Mouse (Mus musculus) lung, adult 2 months (tissue): ENCODE measurements around the gene Prr7. TPM values are rescaled to one million over a fixed set of nuclear protein-coding genes. Genes with fewer than 3 reads are reported as not detected.

Experiments used
- DNase-seq: peaks from one replicate; pipeline ENCODE4 v3.0.0; 2022
- H3K4me1 ChIP-seq: fragments of 200-500 bp; 2 replicates; pipeline ENCODE4 v1.6.1; 2011; ENCODE audit warnings: low read length; ENCODE audit not compliant: control insufficient read depth, insufficient read depth
- H3K4me3 ChIP-seq: fragments of 200-500 bp; replicated peaks from 2 replicates; pipeline ENCODE3; 2011; ENCODE audit warnings: low read depth, mild to moderate bottlenecking, control low read depth, low read length; ENCODE audit errors: extremely low read depth
- CTCF ChIP-seq: fragments of 200-500 bp; IDR thresholded peaks from 2 replicates; pipeline ENCODE4 v1.5.1; 2011; ENCODE audit warnings: mild to moderate bottlenecking, low read length, control low read depth; ENCODE audit not compliant: insufficient read depth
- POLR2A ChIP-seq: fragments of 200-500 bp; IDR thresholded peaks from 2 replicates; pipeline ENCODE4 v1.6.1; 2011; ENCODE audit warnings: low read depth, mild to moderate bottlenecking, control low read depth, low read length, borderline replicate concordance; ENCODE audit errors: extremely low read depth
- WGBS: fragments of 180-500 bp; shearing (Covaris S2); methylation state at CpG from one replicate; pipeline ENCODE4 v1.1.7; 2018; 5-methylcytosine and 5-hydroxymethylcytosine counted together
- polyA plus RNA-seq: library from polyadenylated mRNA; depleted of rRNA; stranded (reverse); fragments of >200 nt; gene quantifications from 2 replicates; pipeline ENCODE4 v1.2.3, GENCODE M21; 2012; rRNA removed

Prr7 gene
- 5.6 and 9.6 TPM in 2 replicates for polyA plus RNA-seq

DNA sequence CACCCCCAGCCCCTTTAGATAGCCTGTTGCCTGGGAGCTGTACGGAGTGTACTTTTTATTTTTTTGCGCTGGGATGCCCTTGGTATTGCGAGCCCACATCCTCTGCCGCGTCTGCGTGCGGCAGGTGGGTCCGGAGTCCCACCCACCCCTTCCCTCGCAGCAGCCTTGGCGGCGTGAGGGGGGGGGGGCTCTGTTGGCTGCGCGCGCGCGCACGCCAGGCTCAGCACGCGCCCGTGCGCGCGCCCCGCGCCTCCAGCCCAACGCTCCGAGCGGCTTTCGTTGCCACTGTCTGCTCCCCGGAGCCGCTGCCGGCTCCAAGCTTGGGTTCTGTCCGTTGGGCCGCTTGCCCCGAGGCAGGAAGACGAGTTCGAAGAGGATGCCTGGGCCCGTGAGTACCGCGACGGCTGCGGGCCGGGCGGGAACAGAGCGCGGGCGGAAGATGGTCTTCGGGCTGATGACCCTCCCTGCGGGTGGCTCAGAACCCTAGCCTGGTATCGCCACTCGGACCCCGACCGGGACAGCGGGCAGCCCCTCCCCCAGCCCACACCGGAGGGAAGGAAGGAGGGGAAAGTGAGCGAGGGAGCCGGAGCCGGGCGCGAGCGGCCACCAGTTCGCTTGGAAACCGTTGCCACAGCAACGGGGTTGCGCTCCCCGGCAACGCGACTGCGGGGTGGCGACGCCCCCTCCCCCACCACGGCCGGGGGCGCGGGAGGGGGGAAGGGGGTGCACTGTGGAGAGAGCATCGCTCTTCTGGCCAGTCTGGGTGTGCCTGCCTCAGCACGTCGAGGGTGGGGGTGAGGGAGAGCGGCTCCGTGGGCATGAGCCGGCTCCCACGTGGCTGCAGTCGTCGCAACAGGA, at the start of gene Prr7:
TSS of gene Prr7 (plus strand) at position 241 of the 858 bp plus-strand sequence.
- WGBS, result under 1% methylated on average over 80 of the region's 84 CpGs
- no peak for DNase-seq
- Histone ChIP-seq H3K4me3 (peak within 1 kb of the TSS; percentile 55), H3K4me1 (peaks cover 4% of the 10 kb centered on the region)
- no peak for TF ChIP-seq POLR2A
- TF ChIP-seq CTCF, result no peak

- WGBS, result 20% methylated on average over 41 of the region's 41 CpGs
- DNase-seq, result no peak
- TF ChIP-seq CTCF (no peak), POLR2A (no peak)
- Histone ChIP-seq H3K4me3 (no peak within 1 kb of the TSS), H3K4me1 (peaks cover 2% of the 10 kb centered on the region; the same call in 1 of the 2 replicates)
Observed at GRCm38 (mm10) chr13:55414743-55415380, 49.2 kb upstream of the Prr7 start, which contains the start of gene Pfn3. Gene Pfn3 (minus strand): TSS chr13:55415232.

- WGBS, result 8% methylated on average over 12 of the region's 12 CpGs
- Histone ChIP-seq H3K4me3 (no peak overlapping the region), H3K4me1 (peaks cover 6% of the 10 kb centered on the region; the same call in 1 of the 2 replicates)
- peak; percentile 90 for DNase-seq
- TF ChIP-seq CTCF (peak; percentile 82), POLR2A (no peak)
Observed at GRCm38 (mm10) chr13:55418004-55418403, 46.1 kb upstream of the Prr7 start.

- TF ChIP-seq CTCF, result no peak
- TF ChIP-seq POLR2A, result no peak
- no peak for DNase-seq
- 70% methylated on average over 5 of the region's 5 CpGs for WGBS
- peaks cover 6% of the 10 kb centered on the region; the same call in 1 of the 2 replicates for H3K4me1 ChIP-seq
- H3K4me3 ChIP-seq, result no peak overlapping the region
Observed at GRCm38 (mm10) chr13:55419142-55419541, 44.9 kb upstream of the Prr7 start.

GRCm38 (mm10) chr13:55420018-55420932, 43.8 kb upstream of the Prr7 start:
- WGBS, result 25% methylated on average over 51 of the region's 51 CpGs
- DNase-seq, result no peak
- Histone ChIP-seq H3K4me1 (peaks cover 6% of the 10 kb centered on the region; the same call in 1 of the 2 replicates), H3K4me3 (no peak overlapping the region)
- TF ChIP-seq CTCF, result no peak
- TF ChIP-seq POLR2A, result no peak

GRCm38 (mm10) chr13:55420933-55421800, 42.9 kb upstream of the Prr7 start:
- no peak for TF ChIP-seq POLR2A
- TF ChIP-seq CTCF, result peak; percentile 80
- Histone ChIP-seq H3K4me3 (peak overlapping the region; percentile 11), H3K4me1 (peaks cover 6% of the 10 kb centered on the region; the same call in 1 of the 2 replicates)
- WGBS, result 9% methylated on average over 35 of the region's 35 CpGs
- DNase-seq, result peak; percentile 60

DNA sequence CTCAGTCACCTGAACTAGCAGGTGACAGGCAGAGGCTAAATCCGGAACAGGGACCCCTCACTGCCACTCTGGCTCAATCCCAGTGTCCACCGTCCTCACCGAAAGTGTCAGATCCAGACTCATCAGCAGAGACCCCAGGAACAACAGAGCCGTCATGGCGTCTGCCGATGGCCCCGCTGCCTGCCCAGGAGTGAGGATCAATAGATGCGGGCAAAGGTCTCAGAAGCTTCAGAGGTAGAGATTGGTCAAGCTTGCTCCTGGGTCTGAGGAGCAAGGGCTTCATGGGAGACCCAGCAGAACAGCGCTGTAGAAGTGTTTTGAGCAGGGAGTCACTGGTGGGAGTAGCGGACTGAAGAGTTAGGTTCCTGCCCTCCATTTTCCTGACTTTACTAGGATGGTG, 37.5 kb upstream of the Prr7 start, which contains the start of gene F12:
TSS of gene F12 (minus strand) at position 181 of the 400 bp plus-strand sequence.
- no peak for DNase-seq
- Histone ChIP-seq H3K4me1 (peaks cover 7% of the 10 kb centered on the region), H3K4me3 (no peak within 1 kb of the TSS)
- 88% methylated on average over 10 of the region's 10 CpGs for WGBS
- TF ChIP-seq POLR2A (no peak), CTCF (no peak)

GRCm38 (mm10) chr13:55429226-55429888, 34.7 kb upstream of the Prr7 start:
- TF ChIP-seq CTCF (no peak), POLR2A (0 out of 2 replicates have a peak, but pooled peaks have one; percentile 19)
- DNase-seq, result peak; percentile 62
- WGBS, result 41% methylated on average over 12 of the region's 12 CpGs
- peaks cover 7% of the 10 kb centered on the region for H3K4me1 ChIP-seq
- H3K4me3 ChIP-seq, result peak overlapping the region; percentile 18
